Mouse (Mus musculus): ENCODE results near the gene Arid1a.

DNA sequence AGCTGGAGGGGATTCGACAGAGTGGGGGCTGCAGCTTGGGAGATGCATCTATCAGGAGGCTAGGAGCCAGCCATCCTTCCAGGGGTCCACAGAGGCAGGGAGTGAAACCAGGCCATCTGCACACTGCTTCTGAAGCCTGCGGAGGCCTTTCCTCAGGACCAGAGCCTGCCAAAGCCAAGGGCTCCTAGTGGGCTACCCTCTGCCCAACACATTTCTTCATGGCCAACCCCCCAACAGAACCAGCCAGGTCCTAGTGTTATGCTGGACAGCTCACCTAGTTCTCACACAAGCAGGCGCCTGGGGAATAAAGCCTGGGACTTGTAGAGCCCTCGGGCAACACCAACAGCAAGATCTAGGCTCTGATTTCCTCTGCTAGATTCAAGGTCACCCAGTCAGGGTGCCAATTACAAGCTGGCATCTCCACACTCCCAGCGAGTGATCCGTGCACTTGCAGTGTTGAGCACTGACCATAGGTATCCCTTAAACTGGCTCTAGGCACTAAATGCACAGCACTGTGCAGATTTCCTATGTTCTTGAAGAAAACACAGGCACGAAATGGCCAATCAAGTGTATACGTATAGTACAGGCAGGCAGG, 126.1 kb downstream of the Arid1a start:
- no peak for TF ChIP-seq CTCF (IDR thresholded peaks at IDR 0.05; ENCODE audit: borderline replicate concordance, insufficient read depth, low read length)
- TF ChIP-seq POLR2A (IDR thresholded peaks at IDR 0.05; ENCODE audit: low read depth, low read length) = no peak

Measured in embryonic fibroblast, embryonic 13.5 days (primary cell).